Mouse (Mus musculus) liver, embryonic 13.5 days (tissue): ENCODE results near the gene Vldlr. TPM values are rescaled to one million over a fixed set of nuclear protein-coding genes. Genes with fewer than 3 reads are reported as not detected.

Experiments
- ATAC-seq: fragments of 200-750 bp; cut with Nextera tagmentation; 2 replicates; pipeline ENCODE4 v1.8.0; 2017; ENCODE audit warnings: low read depth, mild to moderate bottlenecking, moderate number of reproducible peaks, moderate library complexity
- DNase-seq: peaks from one replicate; pipeline ENCODE4 v3.0.0; 2022
- H3K27ac ChIP-seq: fragments of 300-500 bp; sonication (generic); 2 replicates; pipeline ENCODE4 v1.5.1; 2015; ENCODE audit warnings: moderate library complexity, mild to moderate bottlenecking, inconsistent platforms
- H3K27me3 ChIP-seq: fragments of 300-500 bp; sonication (generic); 2 replicates; pipeline ENCODE4 v1.6.1; 2015; ENCODE audit warnings: mild to moderate bottlenecking, inconsistent platforms
- H3K36me3 ChIP-seq: fragments of 300-500 bp; sonication (generic); 2 replicates; pipeline ENCODE4 v1.6.1; 2015; ENCODE audit warnings: mild to moderate bottlenecking, inconsistent platforms
- H3K4me1 ChIP-seq: fragments of 300-500 bp; sonication (generic); replicated peaks from 2 replicates; pipeline ENCODE4 v1.6.1; 2015; ENCODE audit warnings: inconsistent platforms
- H3K4me2 ChIP-seq: fragments of 300-500 bp; sonication (generic); 2 replicates; pipeline ENCODE4 v1.6.1; 2015; ENCODE audit warnings: inconsistent platforms, mild to moderate bottlenecking, moderate library complexity
- H3K4me3 ChIP-seq: fragments of 300-500 bp; sonication (generic); replicated peaks from 2 replicates; pipeline ENCODE4 v1.5.1; 2015; ENCODE audit warnings: mild to moderate bottlenecking, inconsistent platforms
- H3K9ac ChIP-seq: fragments of 300-500 bp; sonication (generic); 2 replicates; pipeline ENCODE4 v1.6.1; 2015; ENCODE audit warnings: mild to moderate bottlenecking, inconsistent platforms
- H3K9me3 ChIP-seq: fragments of 300-500 bp; sonication (generic); replicated peaks from 2 replicates; pipeline ENCODE4 v1.6.1; 2016; ENCODE audit warnings: inconsistent platforms
- WGBS: fragments of 180-500 bp; shearing (Covaris S2); methylation state at CpG from one replicate; pipeline ENCODE4 v1.1.7; 2015; ENCODE audit not compliant: insufficient replicate concordance; 5-methylcytosine and 5-hydroxymethylcytosine counted together
- polyA plus RNA-seq: library from polyadenylated mRNA; unstranded; fragments of >200 nt; fragmentation: Nextera tagmentation; extraction: Ambion mirVana; gene quantifications from 2 replicates; pipeline ENCODE4 v1.2.1, GENCODE M21; 2015

The Vldlr gene
- polyA plus RNA-seq, 1 experiment from 2014 or later: 1.8 TPM

GRCm38 (mm10) chr19:27216767-27217403 is 601 bp downstream of the Vldlr start:
- Histone ChIP-seq H3K36me3 (no peaks in the 10 kb centered on the region), H3K4me1 (no peaks in the 10 kb centered on the region; the same call in 1 of the 2 replicates), H3K4me3 (peak overlapping the region; percentile 55), H3K4me2 (peak overlapping the region; percentile 67), H3K9ac (0 out of 2 replicates have a peak overlapping the region, but pooled peaks have one; percentile 33), H3K27me3 (peaks cover 58% of the 10 kb centered on the region), H3K9me3 (no peaks in the 10 kb centered on the region), H3K27ac (no peak overlapping the region)
- ATAC-seq: peak; percentile 59
- WGBS: under 1% methylated on average over 61 of the region's 62 CpGs
- DNase-seq: no peak

GRCm38 (mm10) chr19:27217404-27217940 is 1.2 kb downstream of the Vldlr start:
- H3K27me3 ChIP-seq: peaks cover 58% of the 10 kb centered on the region
- DNase-seq: no peak
- ATAC-seq: peak; percentile 26

GRCm38 (mm10) chr19:27217941-27218411 is 1.7 kb downstream of the Vldlr start:
- Histone ChIP-seq H3K4me3 (peak overlapping the region; percentile 55), H3K4me2 (peak overlapping the region; percentile 67), H3K27ac (no peak overlapping the region), H3K36me3 (no peaks in the 10 kb centered on the region), H3K4me1 (no peaks in the 10 kb centered on the region; the same call in 1 of the 2 replicates), H3K9ac (peak overlapping the region; percentile 33; the same call in 1 of the 2 replicates), H3K27me3 (peaks cover 58% of the 10 kb centered on the region), H3K9me3 (no peaks in the 10 kb centered on the region)
- 0% methylated on average over 32 of the region's 32 CpGs for WGBS
- ATAC-seq: peak; percentile 21
- no peak for DNase-seq

More at GRCm38 (mm10) chr19:27217404-27217940, 1.2 kb downstream of the Vldlr start:
- Histone ChIP-seq H3K4me3 (peak overlapping the region; percentile 55), H3K27ac (no peak overlapping the region), H3K4me1 (no peaks in the 10 kb centered on the region; the same call in 1 of the 2 replicates), H3K9ac (peak overlapping the region; percentile 33), H3K4me2 (peak overlapping the region; percentile 67), H3K9me3 (no peaks in the 10 kb centered on the region), H3K36me3 (no peaks in the 10 kb centered on the region)
- WGBS: under 1% methylated on average over 46 of the region's 52 CpGs

- Histone ChIP-seq H3K9me3 (no peaks in the 10 kb centered on the region), H3K27ac (0 out of 2 replicates have a peak overlapping the region, but pooled peaks have one; percentile 23), H3K4me1 (no peaks in the 10 kb centered on the region; the same call in 1 of the 2 replicates), H3K27me3 (peaks cover 58% of the 10 kb centered on the region), H3K4me3 (peak overlapping the region; percentile 55), H3K4me2 (peak overlapping the region; percentile 67), H3K36me3 (no peaks in the 10 kb centered on the region), H3K9ac (peak overlapping the region; percentile 27; the same call in 1 of the 2 replicates)
- DNase-seq (no peak), ATAC-seq (peak; percentile 41)
- 2% methylated on average over 30 of the region's 30 CpGs for WGBS
Observed at GRCm38 (mm10) chr19:27218561-27219262, 2.4 kb downstream of the Vldlr start.

- no peak overlapping the region for H3K4me3 ChIP-seq
- H3K4me2 ChIP-seq: no peak overlapping the region
- H3K27ac ChIP-seq: no peak overlapping the region
- peaks cover 55% of the 10 kb centered on the region for H3K27me3 ChIP-seq
- DNase-seq: no peak
- no peaks in the 10 kb centered on the region; the same call in 1 of the 2 replicates for H3K4me1 ChIP-seq
- H3K9me3 ChIP-seq: no peaks in the 10 kb centered on the region
- no peak overlapping the region for H3K9ac ChIP-seq
- no peaks in the 10 kb centered on the region for H3K36me3 ChIP-seq
- ATAC-seq: no peak
Observed at GRCm38 (mm10) chr19:27219586-27219985, 3.3 kb downstream of the Vldlr start.

GRCm38 (mm10) chr19:27223046-27223445 is 6.8 kb downstream of the Vldlr start:
- H3K4me3 ChIP-seq: no peak overlapping the region

GRCm38 (mm10) chr19:27224356-27224755 is 8.1 kb downstream of the Vldlr start:
- no peak overlapping the region for H3K4me3 ChIP-seq
- DNase-seq (no peak), ATAC-seq (no peak)
- no peaks in the 10 kb centered on the region for H3K9me3 ChIP-seq
- no peaks in the 10 kb centered on the region for H3K4me1 ChIP-seq
- no peak overlapping the region for H3K9ac ChIP-seq
- H3K4me2 ChIP-seq: no peak overlapping the region
- H3K27ac ChIP-seq: no peak overlapping the region
- WGBS: 41% methylated on average over 1 of the region's 1 CpGs
- no peaks in the 10 kb centered on the region for H3K36me3 ChIP-seq
- H3K27me3 ChIP-seq: peaks cover 7% of the 10 kb centered on the region

More at GRCm38 (mm10) chr19:27223046-27223445, 6.8 kb downstream of the Vldlr start:
- DNase-seq (no peak), ATAC-seq (no peak)
- Histone ChIP-seq H3K36me3 (no peaks in the 10 kb centered on the region), H3K4me1 (no peaks in the 10 kb centered on the region; the same call in 1 of the 2 replicates), H3K27ac (no peak overlapping the region), H3K9me3 (no peaks in the 10 kb centered on the region), H3K27me3 (peaks cover 20% of the 10 kb centered on the region), H3K9ac (no peak overlapping the region), H3K4me2 (no peak overlapping the region)
- WGBS: 59% methylated on average over 6 of the region's 6 CpGs

- H3K4me2 ChIP-seq: no peak overlapping the region
- no peaks in the 10 kb centered on the region for H3K36me3 ChIP-seq
- 45% methylated on average over 3 of the region's 3 CpGs for WGBS
- H3K9ac ChIP-seq: no peak overlapping the region
- no peaks in the 10 kb centered on the region for H3K27me3 ChIP-seq
- no peak overlapping the region for H3K27ac ChIP-seq
- no peak for ATAC-seq
- no peaks in the 10 kb centered on the region for H3K4me1 ChIP-seq
- H3K9me3 ChIP-seq: no peaks in the 10 kb centered on the region
- no peak for DNase-seq
- no peak overlapping the region for H3K4me3 ChIP-seq
Observed at GRCm38 (mm10) chr19:27226626-27227025, 10.3 kb downstream of the Vldlr start.

DNA sequence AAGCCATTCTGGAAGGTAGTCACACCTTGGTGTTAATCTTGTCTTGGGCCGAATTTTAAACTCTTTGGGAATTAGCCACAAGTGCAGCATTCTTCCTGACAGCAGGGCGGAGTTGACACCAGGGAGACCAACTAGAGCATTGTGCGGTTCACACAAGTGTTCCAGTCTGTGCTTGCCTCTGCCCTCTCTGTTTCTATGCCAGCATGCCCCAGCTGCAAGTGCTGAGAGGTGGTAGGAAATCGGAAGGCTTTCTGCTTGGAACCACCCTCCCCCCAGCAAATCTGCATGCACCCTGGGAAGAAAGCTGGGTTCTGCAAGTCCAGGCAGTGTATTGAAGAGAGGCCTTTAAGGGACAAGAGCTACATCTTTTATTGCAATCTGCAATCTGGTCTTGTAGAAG is 10.8 kb downstream of the Vldlr start:
- Histone ChIP-seq H3K4me2 (no peak overlapping the region), H3K9me3 (no peaks in the 10 kb centered on the region), H3K27ac (no peak overlapping the region), H3K4me1 (no peaks in the 10 kb centered on the region), H3K9ac (no peak overlapping the region), H3K36me3 (no peaks in the 10 kb centered on the region), H3K4me3 (no peak overlapping the region), H3K27me3 (no peaks in the 10 kb centered on the region)
- 56% methylated on average over 4 of the region's 4 CpGs for WGBS
- ATAC-seq (no peak), DNase-seq (no peak)

DNA sequence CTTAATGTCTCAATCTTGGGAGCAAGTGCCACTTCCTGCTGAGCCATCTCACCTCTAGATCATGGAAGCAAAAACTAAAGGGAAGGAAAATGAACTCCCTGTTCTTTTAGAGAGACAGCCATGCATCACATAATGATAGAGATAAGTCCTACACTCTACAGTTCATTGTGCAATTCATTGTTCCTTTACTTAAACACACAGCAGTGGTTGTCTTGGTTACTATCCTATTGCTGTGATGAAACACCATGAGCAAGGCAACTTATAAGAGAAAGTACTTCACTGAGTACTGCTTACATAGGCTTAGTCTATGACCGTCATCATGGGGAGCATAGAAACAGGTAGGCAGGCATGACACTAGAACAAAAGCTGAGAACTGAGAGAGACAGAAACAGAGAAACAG is 12.0 kb downstream of the Vldlr start:
- no peaks in the 10 kb centered on the region for H3K27me3 ChIP-seq
- H3K4me1 ChIP-seq: no peaks in the 10 kb centered on the region
- DNase-seq (no peak), ATAC-seq (no peak)
- H3K9ac ChIP-seq: no peak overlapping the region
- no peaks in the 10 kb centered on the region for H3K36me3 ChIP-seq
- no peaks in the 10 kb centered on the region for H3K9me3 ChIP-seq
- no peak overlapping the region for H3K27ac ChIP-seq
- WGBS: 60% methylated on average over 1 of the region's 1 CpGs
- H3K4me3 ChIP-seq: no peak overlapping the region
- no peak overlapping the region for H3K4me2 ChIP-seq

DNA sequence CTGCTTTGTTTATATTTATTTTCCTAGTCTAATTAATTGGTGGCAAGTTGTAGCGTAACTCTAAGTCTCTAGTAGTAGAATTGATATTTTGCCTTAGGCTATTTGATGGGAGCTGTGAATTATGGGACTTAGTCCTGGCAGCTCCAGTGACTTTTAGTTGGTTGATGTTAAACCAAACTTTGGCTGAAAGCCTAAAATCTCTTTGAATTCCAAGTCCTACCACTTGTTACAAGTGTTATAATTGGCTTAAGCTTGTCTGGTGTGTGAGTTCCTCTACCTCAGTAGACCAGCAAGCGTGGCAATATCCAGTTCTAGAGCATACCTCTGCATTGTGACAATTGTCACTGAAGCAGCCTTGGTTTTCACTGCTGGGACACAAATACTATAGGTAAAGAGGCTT is 17.1 kb downstream of the Vldlr start:
- Histone ChIP-seq H3K4me3 (no peak overlapping the region), H3K4me2 (no peak overlapping the region), H3K9ac (no peak overlapping the region), H3K27ac (no peak overlapping the region), H3K27me3 (no peaks in the 10 kb centered on the region), H3K36me3 (no peaks in the 10 kb centered on the region), H3K4me1 (no peaks in the 10 kb centered on the region), H3K9me3 (no peaks in the 10 kb centered on the region)
- DNase-seq: no peak
- 57% methylated on average over 2 of the region's 2 CpGs for WGBS
- no peak for ATAC-seq
